Mouse (Mus musculus) neural tube, embryonic 10.5 days (tissue): ENCODE results near the gene Lrch1.

Experiments
- DNase-seq: peaks from one replicate; pipeline ENCODE4 v3.0.0-alpha.2; 2017; ENCODE audit warnings: low spot score; ENCODE audit errors: extremely low spot score

Lrch1 gene

DNA sequence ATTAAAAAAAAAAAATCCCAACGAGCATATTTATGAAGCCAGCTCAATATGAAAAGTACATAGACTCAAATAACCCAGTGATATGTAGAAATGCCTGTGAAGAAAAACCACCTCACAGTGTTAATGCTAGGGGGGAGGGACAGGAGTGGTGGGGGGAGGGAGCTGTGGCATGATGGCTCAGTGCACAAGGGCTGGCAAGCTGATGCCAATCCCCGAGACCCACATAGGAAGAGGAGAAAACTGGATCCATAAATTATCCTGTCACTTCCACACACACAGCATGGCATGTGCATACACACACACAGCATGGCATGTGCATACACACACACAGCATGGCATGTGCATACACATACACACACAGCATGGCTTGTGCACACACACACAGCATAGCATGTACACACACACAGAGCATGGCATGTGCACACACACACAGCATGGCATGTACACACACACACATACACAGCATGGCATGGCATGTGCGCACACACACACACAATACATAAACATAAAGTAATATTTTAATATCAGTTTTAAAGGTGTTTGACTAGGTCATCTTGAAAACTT is 54.5 kb downstream of the Lrch1 start:
- no peak for DNase-seq

DNA sequence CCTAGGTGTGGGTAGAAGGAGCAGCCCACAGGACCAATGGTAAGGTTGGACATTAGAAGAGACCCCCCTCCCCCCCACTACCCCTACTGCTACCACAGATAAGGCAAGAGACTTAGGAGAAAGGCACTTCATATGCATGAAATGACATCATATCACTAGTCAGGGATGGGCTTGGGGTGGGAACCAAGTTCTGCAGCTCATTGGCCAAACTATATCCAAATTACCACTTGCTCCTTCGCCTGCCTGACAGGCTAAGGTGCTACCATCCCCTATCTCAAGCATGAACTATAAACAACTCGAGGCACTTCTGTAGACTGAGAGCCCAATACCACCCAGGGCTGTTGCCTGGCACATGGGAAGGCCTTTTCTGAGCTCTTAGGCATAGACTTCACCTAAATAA is 58.4 kb downstream of the Lrch1 start:
- DNase-seq: no peak

DNA sequence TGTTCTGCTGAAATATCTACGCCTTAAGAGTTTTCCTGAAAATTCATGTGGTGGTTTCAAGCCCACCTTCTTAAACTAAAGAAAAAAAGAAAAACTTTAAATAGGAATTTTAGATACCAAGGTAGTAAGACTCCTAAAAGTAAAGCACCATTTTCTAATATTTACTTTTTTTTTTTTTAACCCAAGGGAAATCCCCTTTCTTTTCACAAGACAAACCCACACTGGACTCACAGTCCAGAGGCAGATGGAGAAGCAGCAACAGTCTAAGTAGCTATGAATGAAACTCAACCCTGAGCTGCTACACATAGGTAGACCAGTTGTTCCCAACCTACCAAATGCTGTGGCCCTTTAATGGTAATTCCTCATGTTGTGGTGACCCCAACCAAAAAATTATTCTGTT is 59.6 kb downstream of the Lrch1 start:
- no peak for DNase-seq

DNA sequence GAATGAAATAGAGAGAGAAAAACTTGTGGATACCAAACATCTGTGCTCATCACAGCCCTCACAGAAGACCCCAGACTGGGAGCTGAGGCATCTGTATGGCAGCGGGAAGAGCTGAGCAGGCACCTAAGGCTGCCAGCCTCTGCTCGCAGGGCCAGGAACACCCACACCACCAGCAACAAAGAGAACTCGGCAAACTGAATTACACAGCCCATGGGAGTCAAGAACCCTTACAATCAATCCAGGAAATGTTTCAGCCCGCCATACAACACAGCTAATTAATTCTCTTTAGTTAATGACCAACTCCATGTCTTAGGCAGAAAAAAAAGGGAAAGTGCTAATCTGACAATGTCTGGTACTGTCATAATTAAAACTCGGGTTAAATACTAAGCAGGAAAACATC is 61.2 kb downstream of the Lrch1 start:
- DNase-seq: no peak

DNA sequence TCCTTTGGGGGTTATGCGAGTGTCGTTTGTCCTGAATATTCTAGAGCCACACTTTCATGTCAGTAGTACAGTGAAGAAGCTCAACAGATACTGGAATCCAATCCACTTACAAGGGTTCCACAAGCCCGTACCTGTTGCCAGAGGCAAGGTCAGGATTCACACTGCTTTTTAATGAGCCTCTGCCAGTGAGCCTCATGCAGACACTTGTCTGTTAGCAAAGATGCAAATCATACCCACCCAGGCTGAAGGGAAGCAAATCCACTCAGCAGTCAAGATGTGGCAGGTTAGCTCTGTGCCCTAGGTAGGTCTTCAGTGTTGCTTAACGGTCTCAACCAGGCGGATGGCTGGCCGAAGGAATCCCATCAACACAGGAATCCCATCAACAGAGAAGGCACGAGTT is 62.8 kb downstream of the Lrch1 start:
- DNase-seq: no peak

DNA sequence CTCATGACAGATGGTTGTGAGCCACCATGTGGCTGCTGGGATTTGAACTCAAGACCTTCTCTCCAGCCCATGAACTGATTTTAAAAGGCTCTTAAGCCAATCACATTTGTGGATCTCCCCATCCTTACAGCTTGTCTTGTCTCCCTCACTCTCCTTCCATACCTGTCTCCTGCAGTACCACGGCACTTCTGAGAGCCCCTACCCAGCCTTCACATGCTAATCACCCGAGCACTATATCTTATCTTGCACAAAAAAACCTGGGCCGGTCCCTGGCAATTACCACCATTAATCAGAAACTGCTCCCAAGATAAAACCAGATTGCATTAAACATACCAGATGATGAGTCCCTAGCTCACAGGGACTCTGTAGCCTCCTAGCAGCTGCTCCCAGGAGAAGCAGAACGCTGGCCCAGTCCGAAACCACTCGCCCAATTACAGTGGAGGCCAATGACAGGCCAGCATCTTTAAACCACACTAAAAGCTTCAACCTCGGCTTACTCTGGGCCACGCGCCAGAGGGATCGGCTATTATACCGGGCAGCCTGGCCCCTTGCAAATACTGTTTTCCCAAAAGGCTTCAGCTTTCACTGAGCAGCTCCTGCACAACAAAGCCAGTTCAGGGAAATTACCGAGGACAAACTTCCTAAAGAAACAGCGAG is 63.5 kb downstream of the Lrch1 start:
- DNase-seq: no peak

DNA sequence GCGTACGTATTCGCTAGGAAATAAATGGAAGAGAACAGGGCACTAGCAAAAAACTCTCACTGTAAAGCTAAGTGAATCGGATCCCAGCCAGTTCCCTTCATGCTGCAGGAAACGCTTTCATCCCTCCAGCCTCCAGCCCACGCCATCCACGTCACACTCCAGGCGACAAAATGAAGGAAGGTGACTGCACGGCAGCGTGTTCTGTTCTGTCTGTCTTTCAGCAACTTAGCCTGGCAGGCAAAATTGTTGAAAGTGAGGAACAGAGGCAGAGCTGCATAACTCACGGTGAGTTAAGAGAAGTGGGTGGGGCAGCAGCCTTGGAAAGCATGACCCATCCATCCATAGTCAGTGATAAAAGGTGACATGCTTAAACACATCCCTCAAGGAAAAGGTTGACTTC is 64.5 kb downstream of the Lrch1 start:
- DNase-seq: no peak

DNA sequence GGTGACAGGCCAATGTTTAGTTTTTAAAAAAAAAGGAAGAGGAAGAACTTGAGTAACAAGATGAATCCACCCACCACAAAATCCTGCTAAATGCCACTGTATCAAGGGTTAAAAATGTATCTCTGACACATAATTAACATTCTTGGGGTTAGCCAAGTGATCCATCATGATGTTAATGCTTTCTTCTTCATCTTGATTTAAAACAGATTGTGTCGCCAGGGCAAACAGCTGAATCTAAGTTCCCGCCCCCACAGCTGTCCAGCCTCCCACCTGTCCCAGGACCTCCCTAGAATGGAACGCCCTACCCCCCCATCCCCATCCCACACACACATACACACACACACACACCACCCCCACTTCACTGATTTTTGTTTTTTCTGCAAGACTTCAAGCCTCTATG is 64.9 kb downstream of the Lrch1 start:
- peak; percentile 47 for DNase-seq

DNA sequence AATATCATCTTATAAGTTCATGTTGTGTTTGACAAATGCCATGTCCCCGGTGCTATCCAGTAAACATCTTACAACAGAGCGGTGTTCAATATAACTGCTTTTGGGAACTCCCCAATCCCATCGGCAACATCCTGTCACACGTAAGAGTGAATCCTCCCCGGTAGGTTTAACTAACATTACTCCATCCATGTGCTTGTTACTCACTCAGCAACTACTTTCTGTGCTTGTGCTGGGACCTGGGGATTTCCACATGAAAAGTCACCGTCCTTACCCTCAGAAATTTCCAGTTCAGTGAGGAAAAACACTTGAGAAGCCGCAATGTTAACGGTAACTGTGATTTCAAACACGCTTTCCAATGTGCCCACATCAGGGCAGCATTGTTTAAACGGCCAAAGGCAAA is 66.8 kb downstream of the Lrch1 start:
- DNase-seq: no peak

DNA sequence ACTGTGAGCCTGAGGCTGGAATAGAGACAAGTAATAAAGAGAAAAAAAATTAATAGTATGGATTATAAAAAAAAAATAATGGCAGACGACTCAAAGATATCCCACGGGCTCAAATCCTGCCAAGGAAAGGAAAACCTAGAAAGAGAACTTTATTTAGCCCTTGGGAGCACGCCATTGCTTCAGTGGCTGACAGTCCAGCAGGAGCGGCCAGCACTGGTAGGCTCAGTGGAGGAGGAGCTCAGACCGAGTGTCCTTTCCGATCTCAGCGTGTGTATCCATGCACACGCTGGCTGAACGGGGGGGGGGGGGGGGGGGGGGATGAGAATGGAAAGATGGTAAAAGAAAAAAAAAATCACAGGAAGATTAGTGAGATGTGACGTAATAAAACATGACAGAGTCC is 68.2 kb downstream of the Lrch1 start:
- DNase-seq: no peak

DNA sequence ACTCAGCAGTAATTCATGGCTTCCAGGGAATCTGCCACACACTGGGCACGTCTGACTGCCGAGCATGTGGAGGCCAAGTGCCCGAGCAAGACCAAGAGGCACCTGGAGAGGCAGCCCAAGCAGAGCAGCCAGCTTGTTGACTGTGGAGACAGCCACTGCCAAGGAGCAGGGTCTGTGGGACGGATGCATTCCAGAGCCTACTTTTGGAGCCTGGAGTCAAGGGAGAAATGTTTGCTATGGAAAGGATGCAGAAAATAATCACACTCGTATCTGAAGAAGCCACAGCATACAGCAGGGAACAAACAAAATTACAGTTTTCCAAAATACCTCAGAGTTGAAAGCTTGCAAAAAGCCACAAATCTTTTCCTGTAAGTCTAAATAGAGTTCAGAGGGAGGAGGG is 70.4 kb downstream of the Lrch1 start:
- DNase-seq: no peak

DNA sequence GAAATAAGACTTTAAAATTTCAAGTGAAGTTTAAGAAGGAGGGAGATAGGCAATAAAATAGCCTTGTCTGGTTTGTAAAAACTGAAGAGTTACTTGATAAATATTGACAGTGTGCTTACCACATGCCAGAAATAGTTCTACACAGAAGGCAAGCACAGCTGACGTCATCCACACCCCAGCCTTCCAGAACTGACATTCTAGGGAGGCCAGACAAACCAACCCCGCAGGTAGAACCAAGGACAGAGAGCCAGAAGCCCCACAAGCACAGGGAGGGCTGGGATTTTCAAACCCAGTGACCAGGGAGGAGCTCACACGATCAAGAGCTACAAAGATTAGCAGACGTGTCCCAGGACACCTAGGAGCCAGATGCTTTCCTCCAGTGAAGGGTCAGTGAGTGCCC is 76.5 kb downstream of the Lrch1 start:
- DNase-seq: no peak

DNA sequence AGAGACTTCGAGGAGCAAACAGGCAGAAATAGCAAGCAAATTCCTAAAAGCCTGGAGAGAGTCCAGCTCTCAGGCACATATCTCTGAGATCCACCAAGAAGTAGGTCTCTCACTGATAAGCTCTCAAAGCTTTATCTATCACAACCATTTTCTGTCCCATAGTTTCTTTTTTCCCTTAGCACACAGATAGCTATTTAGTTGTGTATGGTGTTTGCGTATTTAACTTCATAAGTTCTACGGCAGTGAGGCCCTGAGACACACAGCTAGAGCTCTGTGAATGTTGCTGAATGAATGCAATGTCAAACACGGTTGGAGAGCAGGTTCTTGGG is 78.8 kb downstream of the Lrch1 start:
- DNase-seq: no peak

DNA sequence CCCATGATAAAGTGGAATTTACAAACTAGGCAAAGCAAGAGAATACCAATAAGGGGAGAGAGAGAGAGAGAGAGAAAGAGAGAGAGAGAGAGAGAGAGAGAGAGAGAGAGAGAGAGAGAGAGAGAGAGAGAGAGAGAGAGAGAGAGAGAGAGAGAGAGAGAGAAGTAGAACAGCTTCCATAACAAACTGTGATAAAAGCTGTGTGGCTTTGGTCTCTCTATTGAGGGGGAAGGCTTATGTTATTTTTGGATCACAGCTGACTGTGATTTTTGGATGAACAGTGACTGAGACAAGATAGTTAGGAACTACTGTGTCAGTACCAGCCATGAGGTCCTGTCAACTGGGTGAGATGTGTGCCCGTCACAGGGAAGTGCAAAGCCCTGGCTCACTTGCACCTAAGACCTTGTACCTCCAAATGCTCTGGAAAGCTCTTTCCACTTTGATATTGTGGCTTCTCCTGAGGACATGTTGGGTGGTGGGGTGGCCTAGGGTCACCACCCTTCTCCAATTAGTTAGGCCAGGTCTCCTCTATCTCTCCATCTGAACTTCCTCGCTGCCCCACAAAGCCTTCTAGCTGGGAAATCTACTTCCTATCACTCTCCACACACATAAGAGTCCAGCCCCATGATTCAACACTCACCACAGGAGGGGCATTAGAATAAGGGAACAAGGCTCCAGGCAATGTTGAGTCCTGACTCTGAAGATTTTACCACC is 79.3 kb downstream of the Lrch1 start:
- no peak for DNase-seq

DNA sequence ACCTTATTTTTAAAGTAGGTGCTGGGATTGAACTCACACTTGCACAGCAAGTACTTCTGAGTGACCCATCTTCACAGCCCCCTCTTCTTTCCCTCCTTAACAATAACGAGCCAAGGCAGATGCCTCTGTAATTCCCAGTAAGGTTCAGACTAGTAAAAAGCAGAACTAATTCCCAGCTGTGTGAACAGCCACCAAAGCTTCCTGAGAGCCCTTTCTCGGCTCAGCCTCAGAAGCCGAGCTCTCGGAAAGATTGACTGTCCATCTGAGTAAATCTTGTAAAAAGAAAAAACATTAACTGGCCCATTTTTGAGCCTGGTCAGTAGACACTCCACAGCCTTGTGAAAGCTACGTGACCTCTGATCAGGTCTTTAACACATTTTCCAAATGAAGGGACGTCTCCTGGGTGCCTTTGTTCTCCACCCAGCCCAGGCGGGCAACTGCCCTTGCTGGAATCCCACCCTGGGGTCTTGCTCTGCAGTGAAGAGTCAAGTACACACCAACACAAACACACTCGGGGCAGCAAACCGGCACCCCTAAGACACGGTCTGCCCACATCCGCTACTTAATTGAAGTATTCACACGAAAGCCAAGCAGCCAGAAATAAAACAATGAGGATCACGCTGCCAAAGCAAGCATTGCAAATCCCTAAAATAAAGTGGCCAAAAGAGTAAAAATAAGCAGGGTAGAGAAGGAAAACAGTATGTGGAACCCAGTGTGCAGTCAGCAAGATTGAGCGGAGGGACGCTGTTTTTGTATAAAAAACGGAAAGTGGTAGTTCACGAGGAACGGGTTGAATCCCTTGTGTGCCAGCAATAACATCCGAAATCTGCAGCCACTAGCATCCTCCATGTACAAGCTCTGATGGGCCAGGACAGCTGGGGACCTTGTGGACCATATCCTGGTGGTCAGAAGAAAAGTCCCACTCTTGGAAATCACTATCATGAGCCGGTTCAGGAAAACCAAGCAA is 80.3 kb downstream of the Lrch1 start:
- peak; percentile 36 for DNase-seq

DNA sequence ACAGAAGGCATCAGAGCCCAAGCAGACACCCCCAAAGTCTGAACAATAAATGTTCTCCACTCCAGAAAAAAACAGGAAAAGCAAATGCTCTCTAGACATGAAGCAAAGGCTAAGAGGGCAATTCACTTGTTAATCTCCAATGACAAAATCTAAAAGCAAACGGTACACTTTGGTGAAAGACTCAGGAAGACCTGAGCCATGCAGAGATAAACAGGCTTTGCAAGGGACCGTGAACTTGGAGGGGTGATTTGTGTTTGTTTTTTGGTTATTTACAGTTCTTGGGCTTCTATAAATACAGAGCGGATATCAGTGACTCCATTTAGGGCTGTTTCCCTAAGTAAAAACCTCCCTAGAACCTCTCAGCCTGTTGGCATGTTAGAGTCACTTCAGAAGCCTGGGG is 81.9 kb downstream of the Lrch1 start:
- DNase-seq: no peak

DNA sequence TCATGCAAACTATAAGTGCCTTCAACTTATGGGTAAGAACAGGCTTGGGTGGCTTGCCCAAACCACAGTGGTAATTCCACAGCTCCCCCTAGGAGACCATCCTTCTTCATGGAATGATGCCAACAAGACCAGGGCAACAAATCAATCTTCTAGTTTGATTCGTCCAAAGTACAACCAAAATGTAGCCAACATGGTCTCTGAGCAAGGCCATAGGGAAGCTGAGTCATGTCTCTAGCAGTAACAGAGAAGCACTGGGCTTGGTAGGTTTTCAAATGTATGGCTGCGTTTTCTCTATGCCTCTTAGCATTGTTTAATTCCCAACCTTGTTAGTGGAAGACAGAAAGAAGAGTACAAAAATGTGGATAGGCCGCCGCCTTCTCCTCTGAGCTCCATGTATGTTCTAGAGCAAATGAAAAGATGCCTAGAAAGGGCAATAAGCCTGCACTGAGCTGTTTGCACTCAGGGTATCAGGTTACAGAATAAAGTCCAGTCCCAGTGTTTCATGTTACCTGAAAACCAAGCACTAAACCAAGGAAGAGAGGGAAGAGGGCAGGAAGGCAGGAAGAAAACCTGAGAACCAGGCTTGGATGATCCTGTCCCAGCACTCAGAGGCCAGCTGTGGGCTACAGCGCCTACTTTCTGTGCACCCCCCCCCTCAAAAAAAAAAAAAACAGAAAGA is 82.7 kb downstream of the Lrch1 start:
- DNase-seq: no peak

DNA sequence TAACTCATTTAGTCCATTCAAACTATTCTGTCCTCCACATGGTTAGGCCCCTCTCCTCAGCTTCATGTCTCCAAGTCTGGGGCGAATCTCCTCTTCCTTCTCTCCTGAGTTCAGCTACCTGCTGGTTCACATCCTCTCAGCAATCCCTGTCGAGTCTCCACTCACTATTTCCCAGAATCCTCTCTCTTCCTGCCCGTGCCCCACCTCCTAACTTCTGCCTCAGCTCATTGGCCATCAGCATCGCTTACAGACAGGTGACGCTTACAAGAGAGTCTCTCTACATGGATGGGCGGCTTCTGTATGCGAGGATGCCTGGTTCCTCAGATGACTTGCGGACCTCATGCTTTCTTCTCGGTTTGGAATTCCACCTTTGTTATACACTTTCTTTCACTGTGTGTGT is 86.2 kb downstream of the Lrch1 start:
- DNase-seq: no peak

DNA sequence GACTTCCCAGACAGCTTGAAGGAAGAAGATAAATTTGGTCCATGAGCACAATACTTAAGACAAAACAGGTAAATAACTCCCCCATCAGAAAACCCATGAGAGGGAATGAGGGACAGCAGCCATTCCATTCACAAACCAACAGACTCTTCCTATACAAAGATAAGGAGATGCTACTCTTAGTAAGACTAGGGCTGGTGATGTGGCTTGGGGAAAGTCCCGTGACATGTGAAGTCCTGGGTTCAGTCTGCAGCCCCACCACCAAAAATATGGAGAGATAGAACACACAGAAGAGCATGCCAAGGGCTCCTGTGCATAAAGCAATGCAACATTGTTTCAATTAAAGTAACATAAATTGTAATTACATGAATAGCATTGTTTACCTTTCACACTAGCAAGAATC is 88.5 kb downstream of the Lrch1 start:
- DNase-seq: no peak

DNA sequence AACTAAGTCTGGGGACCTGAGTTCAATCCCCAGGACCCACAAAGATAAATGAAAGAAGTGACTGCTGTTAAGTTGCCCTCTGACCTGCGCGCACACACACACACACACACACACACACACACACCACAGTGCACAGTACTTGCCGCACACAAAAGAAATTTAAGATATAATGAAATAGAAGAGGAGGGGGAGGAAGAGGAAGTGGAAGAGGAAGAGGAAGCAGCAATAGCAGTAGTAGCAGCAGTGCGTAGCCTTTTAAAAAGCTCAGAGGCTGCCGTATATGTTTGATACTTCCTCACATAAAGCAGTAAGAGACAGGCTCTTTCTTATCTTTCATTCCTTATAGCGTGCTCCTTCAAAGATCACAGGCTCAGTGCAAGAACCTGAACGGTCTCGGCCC is 92.2 kb downstream of the Lrch1 start:
- no peak for DNase-seq

DNA sequence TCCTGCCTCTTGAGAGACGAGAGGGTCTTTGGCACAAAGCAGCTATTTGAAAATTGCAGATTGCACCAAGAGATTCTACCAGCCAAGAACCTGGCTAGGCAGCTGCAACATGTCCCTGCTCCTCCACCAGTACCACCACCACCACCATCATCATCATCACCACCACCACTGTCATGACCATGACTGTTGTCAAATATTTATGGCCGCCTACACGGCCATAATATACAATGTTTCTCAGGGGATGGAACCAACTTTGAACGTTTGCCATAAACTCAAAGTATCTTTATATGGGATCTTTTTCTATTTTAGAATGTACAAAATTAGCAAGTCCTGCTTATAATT is 93.9 kb downstream of the Lrch1 start:
- no peak for DNase-seq
